Mouse (Mus musculus) midbrain, embryonic 16.5 days (tissue): ENCODE measurements around the gene D630045J12Rik. TPM values are rescaled to one million over a fixed set of nuclear protein-coding genes. Genes with fewer than 3 reads are reported as not detected.

Experiments
- ATAC-seq: fragments of 200-750 bp; cut with Nextera tagmentation; 2 replicates; pipeline ENCODE4 v1.8.0; 2017; ENCODE audit warnings: moderate TSS enrichment
- H3K27ac ChIP-seq: fragments of 300-500 bp; sonication (generic); 2 replicates; pipeline ENCODE4 v1.5.1; 2014; ENCODE audit warnings: mild to moderate bottlenecking, low read length, mixed read lengths
- H3K27me3 ChIP-seq: fragments of 300-500 bp; sonication (generic); 2 replicates; pipeline ENCODE4 v1.6.1; 2014; ENCODE audit warnings: low read depth, low read length, mixed read lengths; ENCODE audit not compliant: control insufficient read depth, insufficient read depth
- H3K36me3 ChIP-seq: fragments of 300-500 bp; sonication (generic); 2 replicates; pipeline ENCODE4 v1.6.1; 2014; ENCODE audit warnings: mild to moderate bottlenecking, low read length, moderate library complexity, mixed read lengths; ENCODE audit not compliant: control insufficient read depth, insufficient read depth
- H3K4me1 ChIP-seq: fragments of 300-500 bp; sonication (generic); 2 replicates; pipeline ENCODE4 v1.6.1; 2014; ENCODE audit warnings: mild to moderate bottlenecking, low read length, mixed read lengths; ENCODE audit not compliant: control insufficient read depth, insufficient read depth
- H3K4me2 ChIP-seq: fragments of 300-500 bp; sonication (generic); 2 replicates; pipeline ENCODE4 v1.6.1; 2014; ENCODE audit warnings: mild to moderate bottlenecking, low read length, mixed read lengths
- H3K4me3 ChIP-seq: fragments of 300-500 bp; sonication (generic); 2 replicates; pipeline ENCODE4 v1.5.1; 2014; ENCODE audit warnings: low read depth, mild to moderate bottlenecking, low read length, moderate library complexity, mixed read lengths
- H3K9ac ChIP-seq: fragments of 300-500 bp; sonication (generic); 2 replicates; pipeline ENCODE4 v1.6.1; 2014; ENCODE audit warnings: low read depth, low read length, mixed read lengths
- H3K9me3 ChIP-seq: fragments of 300-500 bp; sonication (generic); replicated peaks from 2 replicates; pipeline ENCODE4 v1.6.1; 2014; ENCODE audit warnings: mild to moderate bottlenecking, low read length, mixed read lengths; ENCODE audit not compliant: control insufficient read depth, poor library complexity, severe bottlenecking
- WGBS: fragments of 180-500 bp; shearing (Covaris S2); extraction: QIAGEN DNeasy Blood & Tissue Kit; methylation state at CpG from one replicate; pipeline ENCODE4 v1.1.7; 2014; 5-methylcytosine and 5-hydroxymethylcytosine counted together
- polyA plus RNA-seq: library from polyadenylated mRNA; unstranded; fragments of >200 nt; fragmentation: Nextera tagmentation; extraction: Ambion mirVana; gene quantifications from 2 replicates; pipeline ENCODE4 v1.2.1, GENCODE M21; 2015

Gene D630045J12Rik
- polyA plus RNA-seq, 1 experiment from 2014 or later: 15.8 TPM

DNA sequence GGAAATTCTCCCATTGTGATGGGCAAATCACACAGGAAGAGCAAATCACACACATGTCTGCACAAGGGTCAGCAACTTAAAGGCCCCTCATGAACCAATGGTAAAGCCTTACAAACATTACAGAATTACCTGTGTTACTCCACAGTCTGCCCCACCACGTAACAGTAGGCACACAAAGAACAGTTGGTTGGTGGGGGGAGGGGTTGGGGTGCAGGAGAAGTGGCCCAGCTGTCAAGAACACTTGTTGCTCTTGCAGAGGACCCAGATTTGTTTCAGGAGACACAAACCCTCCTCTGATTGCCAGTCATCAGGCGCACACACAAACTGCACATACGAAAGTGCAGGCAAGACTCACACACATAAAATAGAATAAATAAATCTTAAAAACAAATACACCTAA is 20.9 kb downstream of the D630045J12Rik start:
- no peak overlapping the region for H3K27ac ChIP-seq

DNA sequence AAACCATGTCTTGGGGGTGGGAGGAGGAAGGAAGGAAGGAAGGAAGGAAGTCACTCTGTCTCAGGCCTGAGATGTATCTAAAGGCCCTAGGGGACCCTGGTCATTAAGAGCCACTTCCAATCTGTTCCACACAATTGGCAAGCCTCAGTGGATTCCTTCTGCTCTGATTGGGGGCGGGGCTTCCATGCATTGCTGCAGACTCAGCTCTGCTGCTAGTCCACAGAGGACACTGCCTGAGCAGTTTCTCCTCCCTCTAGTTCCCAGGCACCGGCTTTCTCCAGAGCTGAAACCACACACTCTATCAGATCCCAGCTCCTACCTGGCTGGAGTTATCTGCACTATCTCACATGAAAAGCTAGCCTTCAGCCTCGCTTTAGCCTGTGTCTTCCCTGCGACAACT is 21.8 kb downstream of the D630045J12Rik start:
- Histone ChIP-seq H3K27me3 (no peaks in the 10 kb centered on the region), H3K9ac (no peak overlapping the region), H3K9me3 (no peaks in the 10 kb centered on the region; the same call in 1 of the 2 replicates), H3K27ac (no peak overlapping the region), H3K4me3 (no peak overlapping the region), H3K4me2 (no peak overlapping the region), H3K4me1 (peaks cover 13% of the 10 kb centered on the region), H3K36me3 (no peaks in the 10 kb centered on the region)
- peak; percentile 22; the same call in 1 of the 2 replicates for ATAC-seq
- 69% methylated on average over 4 of the region's 4 CpGs for WGBS

More for the DNA sequence above, 20.9 kb downstream of the D630045J12Rik start:
- H3K4me1 ChIP-seq: peaks cover 13% of the 10 kb centered on the region
- H3K4me3 ChIP-seq: no peak overlapping the region
- no peak overlapping the region for H3K4me2 ChIP-seq
- no peaks in the 10 kb centered on the region for H3K36me3 ChIP-seq
- H3K9ac ChIP-seq: no peak overlapping the region
- no peaks in the 10 kb centered on the region; the same call in 1 of the 2 replicates for H3K9me3 ChIP-seq
- ATAC-seq: no peak
- 80% methylated on average over 3 of the region's 3 CpGs for WGBS
- no peaks in the 10 kb centered on the region for H3K27me3 ChIP-seq

DNA sequence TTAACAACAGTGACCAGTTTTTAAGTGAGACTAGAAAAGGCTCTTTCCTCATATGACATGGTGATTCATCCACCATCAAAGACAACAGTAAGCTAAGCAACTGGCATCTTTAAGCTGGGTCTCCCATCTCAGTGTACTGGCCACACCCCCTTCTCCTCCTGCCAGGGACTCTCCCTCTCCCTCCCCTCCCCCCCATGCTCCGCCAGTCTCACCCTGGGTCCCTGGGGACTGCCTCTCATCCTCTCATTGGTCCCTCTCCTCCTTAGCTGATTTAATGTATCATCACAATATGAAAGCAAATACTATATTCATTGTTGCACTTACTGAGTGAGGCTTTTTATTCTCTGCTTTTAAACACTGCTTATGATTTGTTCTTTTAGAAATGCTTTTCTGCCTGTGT is 29.7 kb downstream of the D630045J12Rik start:
- Histone ChIP-seq H3K4me2 (no peak overlapping the region), H3K9me3 (no peaks in the 10 kb centered on the region; the same call in 1 of the 2 replicates), H3K36me3 (no peaks in the 10 kb centered on the region), H3K4me3 (no peak overlapping the region), H3K9ac (no peak overlapping the region), H3K4me1 (peaks cover 15% of the 10 kb centered on the region), H3K27ac (peak overlapping the region; percentile 3), H3K27me3 (no peaks in the 10 kb centered on the region)
- WGBS: 0% methylated on average over 1 of the region's 1 CpGs
- ATAC-seq: peak; percentile 55

DNA sequence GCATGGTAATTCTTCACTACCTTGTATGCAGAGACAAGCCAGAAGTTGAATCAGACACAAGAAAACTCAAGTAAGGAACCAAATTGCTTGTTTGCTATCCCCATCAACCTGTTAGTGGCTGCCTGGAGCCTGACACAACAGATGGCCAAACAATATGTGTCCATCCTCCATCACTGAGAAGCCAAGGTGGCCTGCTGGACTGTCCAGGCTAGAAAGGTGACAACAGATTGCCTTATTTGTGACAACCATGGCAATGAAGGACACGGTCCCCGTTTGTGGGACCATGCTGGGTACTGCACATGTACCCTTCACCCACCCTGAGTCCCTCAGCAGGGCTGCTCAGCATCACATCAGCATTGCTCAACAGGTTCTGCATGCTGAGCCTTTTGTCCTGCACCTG is 34.5 kb downstream of the D630045J12Rik start:
- Histone ChIP-seq H3K9ac (no peak overlapping the region), H3K27ac (no peak overlapping the region), H3K9me3 (no peaks in the 10 kb centered on the region), H3K36me3 (no peaks in the 10 kb centered on the region), H3K4me1 (peaks cover 9% of the 10 kb centered on the region), H3K27me3 (no peaks in the 10 kb centered on the region), H3K4me3 (no peak overlapping the region), H3K4me2 (no peak overlapping the region)
- ATAC-seq: no peak
- WGBS: 96% methylated on average over 2 of the region's 2 CpGs

DNA sequence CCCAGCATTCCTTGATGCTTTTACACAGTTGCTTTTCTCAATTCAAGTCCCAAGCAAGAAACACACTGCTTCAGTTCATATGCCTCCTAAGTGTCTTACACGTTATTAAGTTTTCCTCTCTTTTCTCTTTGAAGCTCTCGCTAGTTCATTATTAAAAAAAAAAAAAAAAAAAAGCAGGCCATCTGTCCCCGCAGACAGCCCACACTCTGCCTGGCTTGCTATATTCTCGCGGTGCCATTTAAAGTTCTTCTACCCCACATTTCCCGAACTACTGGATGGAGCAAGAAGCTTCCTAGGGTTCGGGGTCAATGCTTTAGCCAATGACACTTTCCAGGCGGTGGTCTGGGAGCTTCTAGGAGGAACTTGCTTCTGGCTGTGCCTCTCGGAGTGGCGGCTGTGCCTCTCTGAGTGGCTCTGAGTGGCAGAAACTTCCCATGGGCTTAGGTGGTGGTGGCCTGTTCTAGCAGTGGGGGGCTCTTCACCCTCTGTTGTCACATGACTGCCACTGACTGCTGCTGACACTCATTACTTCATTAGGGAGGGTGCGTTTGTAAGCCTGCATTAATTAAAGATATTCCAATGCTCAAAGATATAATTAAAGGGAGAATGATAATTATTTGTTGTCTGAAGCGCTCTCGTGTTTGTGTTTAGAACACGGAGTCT is 38.2 kb downstream of the D630045J12Rik start:
- no peak overlapping the region for H3K27ac ChIP-seq
- no peak overlapping the region for H3K9ac ChIP-seq
- no peaks in the 10 kb centered on the region; the same call in 1 of the 2 replicates for H3K9me3 ChIP-seq
- H3K4me3 ChIP-seq: no peak overlapping the region
- H3K27me3 ChIP-seq: no peaks in the 10 kb centered on the region
- no peaks in the 10 kb centered on the region; the same call in 1 of the 2 replicates for H3K4me1 ChIP-seq
- WGBS: 65% methylated on average over 14 of the region's 14 CpGs
- H3K4me2 ChIP-seq: no peak overlapping the region
- no peaks in the 10 kb centered on the region for H3K36me3 ChIP-seq
- ATAC-seq: no peak

DNA sequence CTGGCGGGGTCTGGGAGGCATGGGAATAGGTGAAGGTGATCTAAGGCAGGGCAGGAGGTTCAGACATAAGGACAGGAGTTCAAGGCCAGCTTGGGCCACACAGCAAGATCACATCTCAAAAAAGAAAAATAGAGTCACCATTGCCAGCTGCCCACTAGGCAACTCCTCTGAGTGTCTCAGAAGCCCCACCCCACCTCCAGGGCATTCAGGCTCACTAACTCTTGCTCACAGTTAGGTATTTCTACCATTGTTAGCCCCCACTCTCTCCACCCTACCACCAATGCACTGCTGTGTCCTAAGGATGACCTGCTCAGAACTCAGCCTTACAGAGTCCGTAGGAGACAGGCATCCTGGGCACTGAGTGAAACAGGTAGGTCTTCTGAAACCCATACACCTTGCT is 46.2 kb downstream of the D630045J12Rik start:
- H3K4me1 ChIP-seq: peaks cover 17% of the 10 kb centered on the region
- no peak for ATAC-seq
- H3K9ac ChIP-seq: no peak overlapping the region
- H3K4me2 ChIP-seq: no peak overlapping the region
- H3K36me3 ChIP-seq: no peaks in the 10 kb centered on the region
- H3K27ac ChIP-seq: peak overlapping the region; percentile 59
- H3K9me3 ChIP-seq: no peaks in the 10 kb centered on the region
- 27% methylated on average over 2 of the region's 2 CpGs for WGBS
- no peak overlapping the region for H3K4me3 ChIP-seq
- no peaks in the 10 kb centered on the region for H3K27me3 ChIP-seq

DNA sequence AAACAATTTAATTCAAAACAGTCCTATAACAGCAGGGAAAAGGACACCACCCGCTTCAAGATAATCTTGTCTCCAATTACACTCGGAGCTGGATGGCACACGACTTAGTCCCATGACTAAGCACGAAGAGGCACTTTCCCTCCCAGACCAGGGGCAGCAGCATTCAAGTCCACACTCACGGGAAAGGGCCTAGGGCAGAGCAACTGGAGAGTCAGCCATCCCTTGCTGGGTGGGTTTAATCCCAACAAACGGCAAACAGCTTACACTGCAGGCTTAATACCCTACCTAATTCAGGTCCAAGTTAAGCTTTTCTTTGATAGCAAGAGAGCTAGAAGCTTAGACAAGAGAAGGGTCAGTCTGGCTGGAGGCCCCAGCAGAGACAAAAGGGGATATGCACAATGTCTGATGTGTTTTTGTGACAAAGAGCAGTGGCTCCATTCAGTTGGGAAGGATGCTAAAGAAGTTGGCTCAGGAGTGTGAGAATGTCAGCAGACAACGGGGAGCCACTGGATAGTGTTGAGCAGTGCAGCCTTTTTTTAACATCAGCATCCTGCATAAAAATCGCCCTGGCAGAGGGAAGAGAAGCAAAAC is 46.8 kb downstream of the D630045J12Rik start:
- H3K4me2 ChIP-seq: no peak overlapping the region
- ATAC-seq: peak; percentile 52
- H3K27ac ChIP-seq: peak overlapping the region; percentile 59
- no peak overlapping the region for H3K4me3 ChIP-seq
- peaks cover 17% of the 10 kb centered on the region for H3K4me1 ChIP-seq
- 0 out of 2 replicates have a peak overlapping the region, but pooled peaks have one; percentile 26 for H3K9ac ChIP-seq
- no peaks in the 10 kb centered on the region for H3K9me3 ChIP-seq
- 2% methylated on average over 8 of the region's 8 CpGs for WGBS
- no peaks in the 10 kb centered on the region for H3K36me3 ChIP-seq
- no peaks in the 10 kb centered on the region for H3K27me3 ChIP-seq

DNA sequence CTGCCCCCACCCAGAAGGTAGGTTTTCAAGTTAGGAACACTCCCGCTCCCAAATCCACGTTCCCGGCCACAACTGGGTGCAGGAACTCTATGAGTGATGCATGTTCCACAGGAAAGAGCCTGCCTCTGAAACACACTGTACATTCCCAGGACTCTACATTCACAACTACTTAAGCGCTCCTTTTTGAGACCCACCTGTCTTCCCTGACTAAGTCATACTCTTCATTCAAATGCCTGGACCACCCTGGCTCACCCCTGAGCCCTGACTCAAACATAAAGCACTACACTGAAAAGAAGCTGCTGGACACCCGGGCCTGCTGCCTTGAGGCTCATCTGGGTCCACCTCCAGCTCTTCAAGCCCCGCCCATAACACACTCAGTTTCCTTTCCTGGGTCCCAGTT is 48.4 kb downstream of the D630045J12Rik start:
- H3K4me3 ChIP-seq: no peak overlapping the region
- no peaks in the 10 kb centered on the region for H3K36me3 ChIP-seq
- H3K27me3 ChIP-seq: no peaks in the 10 kb centered on the region
- no peak overlapping the region for H3K9ac ChIP-seq
- H3K4me1 ChIP-seq: peaks cover 17% of the 10 kb centered on the region
- ATAC-seq: no peak
- H3K9me3 ChIP-seq: no peaks in the 10 kb centered on the region
- no peak overlapping the region for H3K4me2 ChIP-seq
- no peak overlapping the region for H3K27ac ChIP-seq
- WGBS: 85% methylated on average over 6 of the region's 6 CpGs

DNA sequence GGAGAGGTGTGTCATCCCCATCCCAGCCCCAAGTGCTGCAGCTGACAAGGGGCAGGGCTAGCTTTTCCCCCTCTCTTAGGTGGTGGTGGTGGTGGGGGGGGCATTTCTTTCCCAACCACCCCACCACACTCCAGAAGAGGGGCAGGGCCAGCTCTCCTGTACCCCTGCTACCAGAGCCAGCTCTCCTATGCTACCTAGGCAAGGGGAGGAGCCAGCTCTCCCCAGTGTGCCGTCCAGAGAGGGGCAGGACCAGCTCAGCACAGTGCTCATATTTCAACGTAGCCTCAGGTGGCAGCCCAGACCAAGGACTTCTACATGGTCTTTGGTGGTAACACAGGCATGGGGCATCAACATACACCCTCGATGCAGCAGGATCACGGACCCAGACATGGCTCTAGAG is 50.0 kb downstream of the D630045J12Rik start:
- H3K27ac ChIP-seq: no peak overlapping the region
- no peak overlapping the region for H3K9ac ChIP-seq
- peaks cover 17% of the 10 kb centered on the region for H3K4me1 ChIP-seq
- WGBS: 74% methylated on average over 4 of the region's 4 CpGs
- no peaks in the 10 kb centered on the region for H3K9me3 ChIP-seq
- no peak overlapping the region for H3K4me3 ChIP-seq
- no peak for ATAC-seq
- no peaks in the 10 kb centered on the region for H3K27me3 ChIP-seq
- H3K36me3 ChIP-seq: no peaks in the 10 kb centered on the region
- H3K4me2 ChIP-seq: no peak overlapping the region
